Mouse (Mus musculus) stomach, embryonic 16.5 days (tissue): ENCODE measurements around the gene Cyp2w1. TPM values are rescaled to one million over a fixed set of nuclear protein-coding genes. Genes with fewer than 3 reads are reported as not detected.

ENCODE experiments used
- ATAC-seq: fragments of 200-750 bp; cut with Nextera tagmentation; 2 replicates; pipeline ENCODE4 v1.8.0; 2017; ENCODE audit warnings: moderate number of reproducible peaks, moderate TSS enrichment; ENCODE audit not compliant: insufficient read depth, low FRiP score
- H3K27ac ChIP-seq: fragments of 300-500 bp; sonication (generic); 2 replicates; pipeline ENCODE4 v1.5.1; 2014; ENCODE audit warnings: low read length
- H3K27me3 ChIP-seq: fragments of 300-500 bp; sonication (generic); 2 replicates; pipeline ENCODE4 v1.6.1; 2014; ENCODE audit warnings: low read length, control low read depth, mixed read lengths; ENCODE audit not compliant: control insufficient read depth, insufficient read depth
- H3K36me3 ChIP-seq: fragments of 300-500 bp; sonication (generic); 2 replicates; pipeline ENCODE4 v1.6.1; 2014; ENCODE audit warnings: low read length; ENCODE audit not compliant: control insufficient read depth, insufficient read depth
- H3K4me1 ChIP-seq: fragments of 300-500 bp; sonication (generic); 2 replicates; pipeline ENCODE4 v1.6.1; 2014; ENCODE audit warnings: low read length, control low read depth, mixed read lengths; ENCODE audit not compliant: control insufficient read depth, insufficient read depth
- H3K4me2 ChIP-seq: fragments of 300-500 bp; sonication (generic); 2 replicates; pipeline ENCODE4 v1.6.1; 2014; ENCODE audit warnings: low read depth, low read length, mixed read lengths
- H3K4me3 ChIP-seq: fragments of 300-500 bp; sonication (generic); replicated peaks from 2 replicates; pipeline ENCODE4 v1.5.1; 2014; ENCODE audit warnings: mild to moderate bottlenecking, low read length
- H3K9ac ChIP-seq: fragments of 300-500 bp; sonication (generic); 2 replicates; pipeline ENCODE4 v1.6.1; 2014; ENCODE audit warnings: low read length
- H3K9me3 ChIP-seq: fragments of 300-500 bp; sonication (generic); replicated peaks from 2 replicates; pipeline ENCODE4 v1.6.1; 2016; ENCODE audit warnings: low read length, control low read depth; ENCODE audit not compliant: control insufficient read depth
- WGBS: fragments of 180-500 bp; shearing (Covaris S2); extraction: QIAGEN DNeasy Blood & Tissue Kit; methylation state at CpG from one replicate; pipeline ENCODE4 v1.1.7; 2014; 5-methylcytosine and 5-hydroxymethylcytosine counted together
- polyA plus RNA-seq: library from polyadenylated mRNA; unstranded; fragments of >200 nt; fragmentation: Nextera tagmentation; extraction: Ambion mirVana; gene quantifications from 2 replicates; pipeline ENCODE4 v1.2.1, GENCODE M21; 2015

Gene Cyp2w1
- polyA plus RNA-seq, result 11.4 and 11.5 TPM in 2 replicates

DNA sequence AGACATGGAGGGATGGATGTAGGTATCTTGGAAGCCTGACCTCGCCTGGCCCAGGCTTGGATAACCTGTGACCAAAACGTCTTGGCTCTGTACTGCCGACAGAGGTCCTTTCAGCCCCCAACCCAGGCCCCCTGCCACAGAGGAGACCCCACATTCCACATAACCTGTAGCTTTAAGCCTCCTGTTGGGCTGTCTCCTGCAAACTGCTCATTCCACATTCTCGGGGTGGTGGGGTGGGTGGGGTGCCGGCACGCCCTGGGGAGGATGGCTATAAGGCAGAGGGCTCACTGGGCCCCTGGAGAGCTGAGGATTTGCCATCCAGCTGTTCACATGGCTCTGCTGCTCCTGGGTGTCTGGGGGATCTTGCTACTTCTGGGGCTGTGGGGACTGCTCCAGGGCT lies at the start of gene Cyp2w1:
Gene Cyp2w1 (plus strand): TSS at position 301 of the 400 bp plus-strand sequence.
- Histone ChIP-seq H3K4me3 (peak within 1 kb of the TSS; percentile 34), H3K27me3 (no peaks in the 10 kb centered on the region), H3K4me1 (peaks cover 30% of the 10 kb centered on the region), H3K9me3 (no peaks in the 10 kb centered on the region), H3K9ac (peak within 1 kb of the TSS; percentile 60), H3K36me3 (no peaks in the 10 kb centered on the region), H3K4me2 (peak within 1 kb of the TSS; percentile 44), H3K27ac (peak within 1 kb of the TSS; percentile 90)
- WGBS, result 35% methylated on average over 6 of the region's 6 CpGs
- no peak for ATAC-seq

DNA sequence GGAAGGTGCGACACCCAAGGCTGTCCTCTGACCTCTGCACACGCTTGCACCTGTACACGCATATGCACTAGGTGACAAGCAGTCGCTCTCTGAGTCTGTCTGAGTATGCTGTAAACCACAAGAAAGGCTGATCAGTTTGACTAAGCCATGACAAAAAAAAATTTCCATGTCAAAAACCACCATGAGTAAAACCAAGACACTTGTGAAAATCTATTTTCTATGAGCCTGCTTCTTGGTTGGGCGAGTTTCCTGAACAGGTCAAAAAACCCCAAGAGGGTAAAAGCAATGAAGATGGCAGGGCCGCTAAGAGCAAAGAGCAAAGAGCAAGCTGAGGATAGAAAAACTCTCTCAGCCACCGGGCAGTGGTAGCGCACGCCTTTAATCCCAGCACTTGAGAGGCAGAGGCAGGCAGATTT lies 48.8 kb upstream of the Cyp2w1 start:
- Histone ChIP-seq H3K9me3 (no peaks in the 10 kb centered on the region), H3K27ac (no peak overlapping the region), H3K27me3 (no peaks in the 10 kb centered on the region), H3K9ac (no peak overlapping the region), H3K4me3 (no peak overlapping the region), H3K4me1 (peaks cover 14% of the 10 kb centered on the region; the same call in 1 of the 2 replicates), H3K4me2 (no peak overlapping the region), H3K36me3 (no peaks in the 10 kb centered on the region)
- no peak for ATAC-seq
- WGBS, result 87% methylated on average over 9 of the region's 9 CpGs

DNA sequence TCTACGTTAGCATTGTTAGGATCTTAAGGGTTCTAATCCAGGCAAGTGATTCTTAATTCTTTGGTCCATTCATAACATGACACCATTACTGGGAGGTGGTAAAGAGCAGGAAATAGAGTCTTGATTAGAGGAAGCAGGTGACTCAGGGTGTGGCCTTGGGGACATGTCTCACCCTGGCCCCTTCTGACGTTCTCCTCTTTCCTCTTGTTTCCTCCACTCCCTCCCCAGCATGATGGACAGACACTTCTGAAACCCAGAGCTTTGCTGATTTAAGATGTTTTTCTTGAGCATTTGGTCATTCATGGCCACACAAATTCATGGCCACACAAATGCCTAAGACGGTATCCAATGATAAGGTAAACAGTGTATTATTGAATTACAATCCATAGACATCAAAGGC lies 42.5 kb upstream of the Cyp2w1 start:
- Histone ChIP-seq H3K27me3 (no peaks in the 10 kb centered on the region), H3K36me3 (no peaks in the 10 kb centered on the region), H3K9me3 (no peaks in the 10 kb centered on the region), H3K9ac (no peak overlapping the region), H3K4me2 (no peak overlapping the region), H3K4me3 (no peak overlapping the region), H3K27ac (no peak overlapping the region), H3K4me1 (no peaks in the 10 kb centered on the region)
- no peak for ATAC-seq
- 61% methylated on average over 3 of the region's 3 CpGs for WGBS

DNA sequence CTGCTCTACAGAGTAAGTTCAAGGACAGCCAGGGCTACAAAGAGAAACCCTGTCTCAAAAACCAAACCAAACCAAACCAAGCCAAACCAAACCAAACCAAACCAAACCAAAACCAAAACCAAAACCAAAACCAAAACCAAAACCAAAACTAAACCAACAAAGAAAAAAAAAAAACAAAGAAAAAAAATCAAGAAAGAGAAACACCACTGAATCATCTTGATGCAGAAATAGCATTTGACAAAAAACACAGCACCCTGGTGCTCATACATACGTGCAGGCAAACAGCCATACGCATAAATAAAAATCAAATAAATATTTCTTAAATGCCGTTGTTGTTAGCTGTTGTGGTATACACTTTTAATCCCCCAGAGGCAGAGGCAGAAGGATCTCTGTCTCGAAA lies 41.9 kb upstream of the Cyp2w1 start:
- no peaks in the 10 kb centered on the region for H3K36me3 ChIP-seq
- H3K4me3 ChIP-seq, result no peak overlapping the region
- H3K4me1 ChIP-seq, result no peaks in the 10 kb centered on the region
- no peaks in the 10 kb centered on the region for H3K9me3 ChIP-seq
- H3K27me3 ChIP-seq, result no peaks in the 10 kb centered on the region
- no peak overlapping the region for H3K27ac ChIP-seq
- no peak overlapping the region for H3K9ac ChIP-seq
- H3K4me2 ChIP-seq, result no peak overlapping the region
- 90% methylated on average over 4 of the region's 4 CpGs for WGBS
- ATAC-seq, result no peak

DNA sequence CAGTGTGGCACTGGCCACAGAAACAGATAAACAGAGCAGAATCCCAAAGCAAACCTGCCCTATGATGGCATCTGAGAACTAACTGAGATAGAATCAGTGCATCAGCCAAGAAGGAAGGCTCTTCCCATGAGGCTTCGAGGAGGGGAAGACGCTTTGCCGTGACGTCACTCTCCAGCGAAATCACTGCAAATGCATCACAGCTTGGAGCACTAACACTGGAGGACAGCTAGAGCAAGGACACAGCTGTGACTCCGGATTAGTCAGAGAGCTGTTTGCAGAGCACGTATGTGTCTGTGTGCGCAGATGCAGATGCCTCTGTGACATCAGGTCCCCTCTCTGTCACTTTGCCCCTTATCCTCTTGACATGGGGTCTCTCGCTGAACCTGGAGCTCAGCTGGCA lies 40.6 kb upstream of the Cyp2w1 start:
- no peak overlapping the region for H3K4me3 ChIP-seq
- no peaks in the 10 kb centered on the region for H3K9me3 ChIP-seq
- 0 out of 2 replicates have a peak, but pooled peaks cover 3% of the 10 kb centered on the region for H3K4me1 ChIP-seq
- no peaks in the 10 kb centered on the region for H3K27me3 ChIP-seq
- H3K4me2 ChIP-seq, result no peak overlapping the region
- ATAC-seq, result no peak
- 83% methylated on average over 9 of the region's 9 CpGs for whole genome bisulfite sequencing
- no peak overlapping the region for H3K9ac ChIP-seq
- H3K27ac ChIP-seq, result no peak overlapping the region
- H3K36me3 ChIP-seq, result no peaks in the 10 kb centered on the region

DNA sequence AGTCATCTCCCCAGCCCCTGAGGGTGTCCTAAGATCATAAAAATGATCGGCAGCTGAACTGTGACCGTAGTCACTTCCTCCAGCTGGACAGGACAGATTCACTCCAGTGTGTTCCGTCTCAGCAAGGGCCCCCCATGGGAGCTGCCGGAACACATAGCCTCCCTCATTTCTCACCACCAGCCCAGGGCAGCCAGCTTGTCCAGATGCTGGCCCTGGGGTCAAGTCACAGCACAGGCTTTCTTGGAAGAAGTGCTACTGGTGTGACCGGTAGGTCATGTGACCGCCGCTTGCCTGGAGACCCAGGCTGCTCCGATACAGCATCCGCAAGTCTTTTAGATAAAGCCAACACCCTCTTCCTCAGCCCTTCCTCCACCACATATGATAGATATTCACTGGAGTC lies 38.9 kb upstream of the Cyp2w1 start:
- no peak overlapping the region for H3K4me3 ChIP-seq
- no peak overlapping the region; the same call in 1 of the 2 replicates for H3K27ac ChIP-seq
- no peak overlapping the region for H3K4me2 ChIP-seq
- H3K4me1 ChIP-seq, result peaks cover 10% of the 10 kb centered on the region; the same call in 1 of the 2 replicates
- no peaks in the 10 kb centered on the region for H3K9me3 ChIP-seq
- no peaks in the 10 kb centered on the region for H3K36me3 ChIP-seq
- H3K27me3 ChIP-seq, result no peaks in the 10 kb centered on the region
- no peak for ATAC-seq
- WGBS, result 74% methylated on average over 9 of the region's 9 CpGs
- H3K9ac ChIP-seq, result no peak overlapping the region

DNA sequence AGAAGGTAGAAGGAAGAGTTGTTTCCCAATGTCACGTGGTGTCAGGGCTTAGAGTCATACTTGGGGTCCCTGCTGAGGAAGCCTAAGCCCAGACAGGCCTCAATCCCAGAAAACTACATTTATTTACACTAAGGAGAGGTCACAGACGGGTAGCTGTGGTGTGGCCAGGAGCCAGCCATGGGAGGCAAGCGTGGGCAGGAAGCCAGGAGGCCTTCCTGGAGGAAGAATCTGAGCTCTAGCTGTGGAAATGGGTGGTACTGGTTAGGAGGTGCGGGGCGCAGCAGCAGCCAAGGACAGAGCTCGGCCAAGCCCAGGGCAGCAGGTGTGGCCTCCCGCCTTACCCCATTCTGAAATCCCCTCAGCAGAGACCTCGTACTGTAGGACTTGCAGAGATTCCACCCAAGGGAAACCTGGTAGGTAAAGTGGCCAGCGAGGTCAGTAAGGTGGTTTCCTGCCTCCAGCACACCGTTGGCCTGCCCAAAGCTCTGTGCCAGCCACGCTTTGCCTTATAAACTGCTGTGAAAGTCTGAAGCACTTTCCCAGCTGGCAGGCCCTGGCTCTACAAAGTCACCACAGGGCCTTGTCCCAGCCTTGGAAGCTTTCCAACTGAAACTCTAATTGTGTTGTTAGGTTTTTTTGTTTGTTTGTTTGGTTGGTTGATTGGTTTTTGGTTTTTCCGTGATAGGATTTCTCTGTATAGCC lies 37.3 kb upstream of the Cyp2w1 start:
- Histone ChIP-seq H3K4me2 (no peak overlapping the region), H3K4me3 (no peak overlapping the region), H3K27me3 (no peaks in the 10 kb centered on the region), H3K36me3 (no peaks in the 10 kb centered on the region), H3K9me3 (no peaks in the 10 kb centered on the region), H3K4me1 (peaks cover 11% of the 10 kb centered on the region; the same call in 1 of the 2 replicates), H3K9ac (no peak overlapping the region), H3K27ac (0 out of 2 replicates have a peak overlapping the region, but pooled peaks have one; percentile 17)
- WGBS, result 76% methylated on average over 12 of the region's 12 CpGs
- no peak for ATAC-seq

DNA sequence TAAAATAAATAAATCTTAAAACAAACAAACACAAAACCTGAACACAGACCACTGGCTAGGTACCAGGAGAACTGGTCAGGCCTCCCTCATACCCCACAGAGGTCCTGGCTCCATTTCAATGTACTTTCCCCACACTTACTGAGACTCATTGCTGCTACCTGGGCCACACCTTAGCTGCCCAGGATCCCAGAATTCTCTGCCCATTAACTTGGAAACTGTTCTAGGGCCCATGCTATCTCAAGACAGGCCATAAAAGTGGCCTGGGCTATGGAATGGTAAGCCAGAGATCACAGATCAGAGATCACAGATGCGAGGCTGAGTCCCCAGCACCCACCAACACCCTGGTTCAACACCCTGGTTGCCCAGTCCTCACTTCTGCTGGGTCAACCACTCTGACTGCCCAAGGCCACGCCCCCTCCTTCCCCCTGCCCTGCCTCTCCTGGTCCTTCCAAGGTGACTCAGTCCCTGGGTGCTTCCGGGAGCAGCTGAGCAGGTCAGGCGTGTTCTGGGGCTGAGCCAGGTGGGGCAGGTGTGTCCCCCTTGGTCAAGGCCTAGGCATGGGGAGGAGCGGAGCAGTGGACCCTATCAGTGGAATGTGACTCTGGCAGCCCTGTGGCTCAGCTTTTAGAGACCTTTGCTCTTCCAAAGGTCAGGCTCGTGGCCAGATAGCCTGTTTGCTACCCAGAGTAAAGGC lies 35.3 kb upstream of the Cyp2w1 start:
- H3K36me3 ChIP-seq, result no peaks in the 10 kb centered on the region
- H3K4me1 ChIP-seq, result peaks cover 11% of the 10 kb centered on the region; the same call in 1 of the 2 replicates
- H3K9me3 ChIP-seq, result no peaks in the 10 kb centered on the region
- H3K4me3 ChIP-seq, result no peak overlapping the region
- 60% methylated on average over 6 of the region's 6 CpGs for WGBS
- 0 out of 2 replicates have a peak overlapping the region, but pooled peaks have one; percentile 14 for H3K4me2 ChIP-seq
- peak overlapping the region; percentile 3; the same call in 1 of the 2 replicates for H3K9ac ChIP-seq
- ATAC-seq, result peak; percentile 94
- H3K27ac ChIP-seq, result peak overlapping the region; percentile 78
- no peaks in the 10 kb centered on the region for H3K27me3 ChIP-seq
